Mouse (Mus musculus): ENCODE results near the gene Sapcd2.

The Sapcd2 gene

GRCm38 (mm10) chr2:25371764-25372643, at the start of gene Sapcd2:
Gene Sapcd2 (plus strand): TSS chr2:25372321.
- DNase-seq (ENCODE audit: low read depth, low spot score), result peak; percentile 89

GRCm38 (mm10) chr2:25326036-25326435, 46.1 kb upstream of the Sapcd2 start:
- DNase-seq (ENCODE audit: low read depth, low spot score), result no peak

GRCm38 (mm10) chr2:25328440-25328839, 43.7 kb upstream of the Sapcd2 start:
- peak; percentile 77 for DNase-seq (ENCODE audit: low read depth, low spot score)

- DNase-seq (ENCODE audit: low read depth, low spot score), result peak; percentile 43
Measured at GRCm38 (mm10) chr2:25331470-25331869, 40.7 kb upstream of the Sapcd2 start.

- peak; percentile 100 for DNase-seq (ENCODE audit: low read depth, low spot score)
Measured at GRCm38 (mm10) chr2:25332286-25333160, 39.6 kb upstream of the Sapcd2 start, which contains the start of gene Man1b1. Gene Man1b1 (plus strand): TSS chr2:25332338.

GRCm38 (mm10) chr2:25333569-25333968, 38.6 kb upstream of the Sapcd2 start:
- no peak for DNase-seq (ENCODE audit: low read depth, low spot score)

- DNase-seq (ENCODE audit: low read depth, low spot score), result no peak
Measured at GRCm38 (mm10) chr2:25338303-25338702, 33.8 kb upstream of the Sapcd2 start.

GRCm38 (mm10) chr2:25348162-25348561, 24.0 kb upstream of the Sapcd2 start:
- no peak for DNase-seq (ENCODE audit: low read depth, low spot score)

GRCm38 (mm10) chr2:25349499-25349898, 22.6 kb upstream of the Sapcd2 start:
- no peak for DNase-seq (ENCODE audit: low read depth, low spot score)

GRCm38 (mm10) chr2:25350701-25351100, 21.4 kb upstream of the Sapcd2 start:
- no peak for DNase-seq (ENCODE audit: low read depth, low spot score)

GRCm38 (mm10) chr2:25354211-25354610, 17.9 kb upstream of the Sapcd2 start:
- DNase-seq (ENCODE audit: low read depth, low spot score), result no peak

GRCm38 (mm10) chr2:25355419-25356066, 16.6 kb upstream of the Sapcd2 start:
- no peak for DNase-seq (ENCODE audit: low read depth, low spot score)

- DNase-seq (ENCODE audit: low read depth, low spot score), result peak; percentile 92
Measured at GRCm38 (mm10) chr2:25356208-25357079, 15.7 kb upstream of the Sapcd2 start, which contains the start of gene Dpp7. Gene Dpp7 (minus strand): TSS chr2:25356359.

GRCm38 (mm10) chr2:25359848-25360247, 12.3 kb upstream of the Sapcd2 start:
- DNase-seq (ENCODE audit: low read depth, low spot score), result no peak

- DNase-seq (ENCODE audit: low read depth, low spot score), result no peak
Measured at GRCm38 (mm10) chr2:25363478-25364178, 8.5 kb upstream of the Sapcd2 start.

- no peak for DNase-seq (ENCODE audit: low read depth, low spot score)
Measured at GRCm38 (mm10) chr2:25364313-25364712, 7.8 kb upstream of the Sapcd2 start.

- no peak for DNase-seq (ENCODE audit: low read depth, low spot score)
Measured at GRCm38 (mm10) chr2:25364761-25365090, 7.4 kb upstream of the Sapcd2 start.

GRCm38 (mm10) chr2:25365091-25365761, 6.9 kb upstream of the Sapcd2 start, which contains the start of gene Uap1l1:
Gene Uap1l1 (minus strand): TSS chr2:25365682.
- peak; percentile 88 for DNase-seq (ENCODE audit: low read depth, low spot score)

- DNase-seq (ENCODE audit: low read depth, low spot score), result no peak
Measured at GRCm38 (mm10) chr2:25369996-25370395, 2.1 kb upstream of the Sapcd2 start.

Data from ES-CJ7 (cell line).